Mouse (Mus musculus) myocyte (in vitro differentiated cells): Measurements from ENCODE around the gene Dync1h1. TPM values are rescaled to one million over a fixed set of nuclear protein-coding genes. Genes with fewer than 3 reads are reported as not detected.

Source experiments
- H3K27me3 ChIP-seq: one replicate; pipeline ENCODE4 v1.6.1; 2011; ENCODE audit not compliant: control insufficient read depth, insufficient read depth, insufficient read length
- H3K36me3 ChIP-seq: one replicate; pipeline ENCODE4 v1.6.1; 2011; ENCODE audit not compliant: control insufficient read depth, insufficient read depth
- H3K4me2 ChIP-seq: one replicate; pipeline ENCODE4 v1.6.1; 2011; ENCODE audit warnings: low read depth, control low read depth
- H3K4me3 ChIP-seq: one replicate; pipeline ENCODE4 v1.5.1; 2011; ENCODE audit warnings: mild to moderate bottlenecking, control low read depth, moderate library complexity
- H3K79me2 ChIP-seq: one replicate; pipeline ENCODE4 v1.6.1; 2011; ENCODE audit not compliant: control insufficient read depth, insufficient read depth
- H3ac ChIP-seq: one replicate; pipeline ENCODE4 v1.6.1; 2011; ENCODE audit not compliant: control insufficient read depth, insufficient read length
- CEBPB ChIP-seq: IDR thresholded peaks from 2 replicates; pipeline ENCODE4 v1.6.1; 2011; ENCODE audit warnings: mild to moderate bottlenecking, moderate library complexity; ENCODE audit not compliant: poor library complexity, insufficient read depth, severe bottlenecking
- E2F4 ChIP-seq: IDR thresholded peaks from one replicate; pipeline ENCODE4 v1.6.1; 2011; ENCODE audit warnings: mild to moderate bottlenecking, control low read depth, moderate library complexity; ENCODE audit not compliant: insufficient read depth
- MAX ChIP-seq: IDR thresholded peaks from one replicate; pipeline ENCODE4 v1.6.1; 2011; ENCODE audit warnings: low read depth, mild to moderate bottlenecking, control low read depth
- MYOD1 ChIP-seq, 3 experiments: IDR thresholded peaks; one replicate each; pipeline ENCODE4 v1.6.1; 2011; ENCODE audit warnings: control low read depth in 2 of 3, low read depth in 2 of 3, mild to moderate bottlenecking in 2 of 3, moderate library complexity in 1 of 3; ENCODE audit not compliant: insufficient read length in 2 of 3, control insufficient read depth in 1 of 3
- MYOG ChIP-seq, 3 experiments: IDR thresholded peaks; one replicate each; pipeline ENCODE4 v1.6.1; 2011; ENCODE audit warnings: control low read depth in 2 of 3, low read depth in 2 of 3, mild to moderate bottlenecking in 2 of 3; ENCODE audit not compliant: insufficient read length in 2 of 3, control insufficient read depth in 1 of 3, insufficient read depth in 1 of 3
- POLR2A ChIP-seq: IDR thresholded peaks from one replicate; pipeline ENCODE4 v1.6.1; 2011; ENCODE audit warnings: low read depth, mild to moderate bottlenecking, control low read depth, moderate library complexity; ENCODE audit not compliant: insufficient read length
- POLR2AphosphoS2 ChIP-seq: IDR thresholded peaks from one replicate; pipeline ENCODE4 v1.6.1; 2011; ENCODE audit warnings: low read depth, control low read depth; ENCODE audit not compliant: insufficient read length
- REST ChIP-seq: IDR thresholded peaks from one replicate; pipeline ENCODE4 v1.6.1; 2011; ENCODE audit warnings: mild to moderate bottlenecking, control low read depth, moderate library complexity; ENCODE audit not compliant: insufficient read depth, insufficient read length
- SRF ChIP-seq: IDR thresholded peaks from one replicate; pipeline ENCODE4 v1.6.1; 2011; ENCODE audit warnings: low read depth; ENCODE audit not compliant: control insufficient read depth, insufficient read length
- TCF12 ChIP-seq: IDR thresholded peaks from one replicate; pipeline ENCODE4 v1.6.1; 2011; ENCODE audit warnings: mild to moderate bottlenecking, control low read depth; ENCODE audit not compliant: poor library complexity, insufficient read depth, severe bottlenecking
- TCF3 ChIP-seq: IDR thresholded peaks from one replicate; pipeline ENCODE4 v1.6.1; 2011; ENCODE audit warnings: low read depth, control low read depth; ENCODE audit not compliant: insufficient read length
- USF1 ChIP-seq: IDR thresholded peaks from one replicate; pipeline ENCODE4 v1.6.1; 2011; ENCODE audit warnings: low read depth, mild to moderate bottlenecking, control low read depth, moderate library complexity
- polyA plus RNA-seq: library from polyadenylated mRNA; unstranded; fragments of >200 nt; fragmentation: generic; extraction: Trizol; gene quantifications from one replicate; pipeline ENCODE4 v1.2.1, GENCODE M21; 2012; ENCODE audit warnings: missing spikeins

The Dync1h1 gene
- polyA plus RNA-seq, 1 experiment, result 128 TPM

GRCm38 (mm10) chr12:110556861-110557628, 44.2 kb upstream of the Dync1h1 start:
- TF ChIP-seq POLR2A (no peak), USF1 (no peak), E2F4 (no peak), TCF3 (no peak), MAX (no peak), MYOD1 (IDR thresholded peaks at IDR 0.05; ENCODE audit: control insufficient read depth in 1 of 3, insufficient read length in 2 of 3, low read depth in 2 of 3) (no peak), MYOG (IDR thresholded peaks at IDR 0.05; ENCODE audit: control insufficient read depth in 1 of 3, insufficient read depth in 1 of 3, insufficient read length in 2 of 3, low read depth in 2 of 3) (no peak), TCF12 (no peak), REST (no peak), SRF (no peak), POLR2AphosphoS2 (no peak)
- Histone ChIP-seq H3K36me3 (peaks cover 22% of the 10 kb centered on the region), H3K4me2 (no peak overlapping the region), H3K79me2 (no peaks in the 10 kb centered on the region), H3K27me3 (no peaks in the 10 kb centered on the region), H3K4me3 (no peak overlapping the region), H3ac (no peak overlapping the region)

DNA sequence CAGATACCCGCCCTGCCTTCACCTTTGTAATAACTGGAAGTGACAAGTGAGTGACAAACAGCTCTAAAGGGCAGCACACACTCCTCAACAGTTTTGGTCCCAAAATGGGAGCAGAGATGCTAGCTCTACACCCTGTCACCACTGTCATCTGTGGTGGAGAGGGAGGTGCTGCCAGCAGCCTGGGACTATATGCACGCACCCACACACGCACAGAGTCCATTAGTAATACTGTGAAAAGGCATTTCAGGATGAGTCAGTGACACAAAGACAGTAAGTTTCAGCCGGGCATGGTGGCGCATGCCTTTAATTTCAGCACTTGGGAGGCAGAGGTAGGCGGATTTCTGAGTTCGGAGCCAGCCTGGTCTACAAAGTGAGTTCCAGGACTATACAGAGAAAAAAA, 43.1 kb upstream of the Dync1h1 start:
- no peaks in the 10 kb centered on the region for H3K79me2 ChIP-seq
- H3ac ChIP-seq, result no peak overlapping the region
- no peaks in the 10 kb centered on the region for H3K27me3 ChIP-seq
- H3K4me3 ChIP-seq, result no peak overlapping the region
- H3K4me2 ChIP-seq, result no peak overlapping the region
- H3K36me3 ChIP-seq, result peaks cover 21% of the 10 kb centered on the region
- TF ChIP-seq MYOD1 (IDR thresholded peaks at IDR 0.05; ENCODE audit: control insufficient read depth in 1 of 3, insufficient read length in 2 of 3, low read depth in 2 of 3), result no peak
- no peak for TF ChIP-seq REST
- TF ChIP-seq E2F4, result no peak
- no peak for TF ChIP-seq POLR2AphosphoS2
- TF ChIP-seq MAX, result no peak

DNA sequence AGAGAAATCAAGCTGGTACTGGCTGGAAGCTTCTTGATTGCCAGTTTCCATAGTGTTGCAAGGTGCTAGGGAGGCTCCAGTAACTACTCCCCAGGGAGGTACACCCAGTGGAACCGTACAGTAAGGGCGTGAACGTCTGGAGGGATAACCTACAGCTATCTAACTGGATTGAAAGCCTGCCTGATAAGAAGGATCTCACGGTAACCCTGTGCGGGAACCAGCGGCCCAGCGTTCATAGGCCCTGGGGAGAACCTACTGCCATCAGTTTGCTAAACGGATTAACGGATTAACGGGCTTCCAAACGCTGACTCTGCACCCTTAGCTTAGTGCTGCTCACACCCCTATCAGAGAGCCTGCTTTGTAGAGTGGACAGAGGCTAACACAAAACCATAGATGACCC, 37.9 kb upstream of the Dync1h1 start:
- Histone ChIP-seq H3K4me3 (no peak overlapping the region), H3K79me2 (no peaks in the 10 kb centered on the region), H3ac (no peak overlapping the region), H3K36me3 (peaks cover 16% of the 10 kb centered on the region), H3K4me2 (no peak overlapping the region), H3K27me3 (no peaks in the 10 kb centered on the region)
- no peak for TF ChIP-seq TCF12
- TF ChIP-seq USF1, result no peak

- Histone ChIP-seq H3K4me3 (no peak overlapping the region), H3K27me3 (no peaks in the 10 kb centered on the region), H3K4me2 (no peak overlapping the region), H3K79me2 (no peaks in the 10 kb centered on the region), H3ac (no peak overlapping the region), H3K36me3 (peaks cover 13% of the 10 kb centered on the region)
- TF ChIP-seq MYOG (IDR thresholded peaks at IDR 0.05; ENCODE audit: control insufficient read depth in 1 of 3, insufficient read depth in 1 of 3, insufficient read length in 2 of 3, low read depth in 2 of 3) (no peak), TCF12 (no peak), REST (no peak), POLR2A (no peak), E2F4 (no peak), USF1 (no peak), MYOD1 (IDR thresholded peaks at IDR 0.05; ENCODE audit: control insufficient read depth in 1 of 3, insufficient read length in 2 of 3, low read depth in 2 of 3) (no peak), POLR2AphosphoS2 (no peak), SRF (no peak), MAX (no peak), CEBPB (no peak), TCF3 (no peak)
These were observed 36.4 kb upstream of the Dync1h1 start for GRCm38 (mm10) chr12:110564848-110565247.

GRCm38 (mm10) chr12:110566366-110566765, 34.9 kb upstream of the Dync1h1 start:
- Histone ChIP-seq H3K36me3 (peaks cover 17% of the 10 kb centered on the region), H3K79me2 (no peaks in the 10 kb centered on the region), H3K4me3 (no peak overlapping the region), H3K27me3 (no peaks in the 10 kb centered on the region), H3ac (no peak overlapping the region), H3K4me2 (no peak overlapping the region)
- TF ChIP-seq TCF3 (no peak), POLR2AphosphoS2 (no peak), TCF12 (no peak), MYOD1 (IDR thresholded peaks at IDR 0.05; ENCODE audit: control insufficient read depth in 1 of 3, insufficient read length in 2 of 3, low read depth in 2 of 3) (no peak), MYOG (IDR thresholded peaks at IDR 0.05; ENCODE audit: control insufficient read depth in 1 of 3, insufficient read depth in 1 of 3, insufficient read length in 2 of 3, low read depth in 2 of 3) (no peak), E2F4 (no peak), USF1 (no peak), SRF (no peak)
